Mouse (Mus musculus) heart, adult 9 months (tissue): ENCODE measurements around the gene Dusp12.

Experiments
- DNase-seq, 2 experiments: peaks; one replicate each; pipeline ENCODE4 v3.0.0; 2022; ENCODE audit warnings: low spot score in 2 of 2

The Dusp12 gene

DNA sequence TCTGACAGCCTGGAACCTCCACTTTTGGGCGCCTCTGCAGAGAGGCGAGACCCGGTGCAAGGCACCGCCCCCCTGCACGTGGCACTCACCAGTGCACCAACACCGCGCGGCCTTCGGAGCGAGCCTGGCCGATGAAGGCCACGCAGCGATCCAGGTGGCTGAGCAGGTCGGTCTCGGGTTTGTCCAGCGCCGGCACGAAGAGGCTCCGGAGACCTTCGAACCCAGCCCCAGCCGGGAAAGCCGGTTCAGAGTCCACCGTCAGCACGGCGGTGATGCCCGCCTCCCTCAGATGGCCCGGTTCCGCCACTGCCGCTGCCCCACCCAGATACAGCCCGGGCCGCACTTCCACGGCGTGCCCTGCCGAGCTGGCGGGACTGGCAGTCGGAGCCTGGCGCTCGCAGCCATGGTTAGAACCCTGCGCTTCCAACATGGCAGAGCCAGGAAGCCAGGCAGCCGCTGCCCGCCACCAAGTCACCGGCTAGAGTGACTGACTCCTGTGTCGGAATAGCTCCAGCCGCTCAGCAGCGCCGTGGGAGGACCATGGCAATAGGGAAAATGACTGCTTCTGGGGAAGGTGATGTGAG is at the start of gene Dusp12, which contains the start of gene Gm26620:
Dusp12 (minus strand) TSS at position 563 of the 584 bp plus-strand sequence.
Gm26620 (plus strand) TSS at position 88 of the 584 bp plus-strand sequence.
- DNase-seq, result peak; percentile 84 to 87

DNA sequence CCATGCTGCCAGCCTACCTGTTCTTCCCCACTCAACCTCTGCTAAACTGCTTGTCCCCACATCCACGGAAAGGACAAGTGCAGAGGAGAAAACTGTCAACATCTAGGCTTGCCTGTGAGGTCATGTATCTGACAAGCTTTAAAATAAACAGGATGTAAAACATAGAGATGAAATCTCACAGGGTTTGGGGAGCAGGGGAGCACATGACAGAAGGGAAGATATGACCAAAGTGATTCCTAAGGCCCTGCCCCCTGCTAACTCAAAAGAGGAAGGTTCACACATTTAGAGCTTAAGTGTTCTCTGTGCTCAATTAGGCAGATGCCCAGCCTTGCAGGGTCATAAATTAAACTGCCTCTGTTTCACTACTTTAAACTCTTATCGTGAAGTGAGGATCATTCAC is 49.0 kb upstream of the Dusp12 start:
- DNase-seq, result no peak

DNA sequence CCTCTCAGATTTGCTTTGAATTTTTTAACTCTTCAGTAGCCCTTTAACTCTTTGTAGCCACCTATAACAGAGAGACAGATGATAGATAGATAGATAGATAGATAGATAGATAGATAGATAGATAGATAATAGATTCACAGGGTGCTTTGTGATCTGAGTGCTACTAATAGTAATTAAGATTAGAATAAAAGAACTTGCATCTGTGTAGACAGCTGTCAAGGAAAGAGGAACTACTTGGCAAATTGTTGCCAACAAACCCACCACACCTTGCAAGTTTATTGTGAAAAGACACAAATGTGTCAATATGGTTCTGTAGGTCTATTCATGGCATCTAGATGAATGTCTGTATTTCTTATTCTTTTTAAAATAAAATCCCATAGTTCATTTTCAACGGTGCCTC is 48.6 kb upstream of the Dusp12 start:
- DNase-seq, result no peak

DNA sequence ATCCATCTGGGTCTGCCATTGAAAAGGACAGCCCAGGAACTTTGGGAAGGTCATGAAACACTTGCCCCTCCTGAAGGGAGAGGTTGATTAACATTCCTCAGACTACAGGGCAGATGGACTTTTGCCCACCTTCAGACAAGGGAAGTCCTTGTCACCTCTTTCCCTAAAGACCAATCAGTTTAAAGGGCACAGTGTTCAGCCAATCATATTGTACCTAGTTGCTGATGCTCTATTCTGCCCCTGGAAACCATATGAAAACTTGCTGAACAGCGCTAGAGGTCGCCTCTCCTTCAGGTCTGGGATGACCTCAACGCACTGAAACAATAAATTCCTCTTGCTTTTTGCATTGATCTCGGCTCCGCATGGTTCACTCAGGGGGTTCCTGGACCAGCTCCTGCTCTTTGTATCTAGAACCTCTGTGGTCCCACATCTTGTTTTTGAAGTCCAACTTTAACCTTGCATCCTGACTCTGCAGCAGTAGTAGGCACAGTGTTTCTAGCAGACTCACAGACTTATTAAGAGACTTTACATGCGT is 48.1 kb upstream of the Dusp12 start:
- no peak for DNase-seq

DNA sequence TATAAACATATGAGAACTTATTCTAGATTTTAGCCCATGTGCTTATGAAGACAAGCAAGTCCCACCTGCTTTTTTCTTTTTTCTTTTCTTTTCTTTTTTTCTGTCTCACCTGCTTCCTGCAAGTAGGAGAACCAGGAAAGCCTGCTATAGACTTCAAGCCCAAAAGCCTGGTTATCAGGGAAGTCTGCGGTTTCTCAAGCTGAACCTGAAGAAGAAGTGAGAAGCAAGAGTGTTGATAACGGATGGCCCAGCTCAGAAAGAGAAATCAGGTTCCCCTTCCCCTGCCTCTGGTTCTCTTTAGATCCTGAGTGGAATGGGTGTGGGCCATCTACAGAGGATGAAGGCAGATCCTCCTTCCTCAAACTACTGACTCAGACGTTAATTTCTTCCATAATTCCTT is 46.7 kb upstream of the Dusp12 start:
- DNase-seq, result no peak

DNA sequence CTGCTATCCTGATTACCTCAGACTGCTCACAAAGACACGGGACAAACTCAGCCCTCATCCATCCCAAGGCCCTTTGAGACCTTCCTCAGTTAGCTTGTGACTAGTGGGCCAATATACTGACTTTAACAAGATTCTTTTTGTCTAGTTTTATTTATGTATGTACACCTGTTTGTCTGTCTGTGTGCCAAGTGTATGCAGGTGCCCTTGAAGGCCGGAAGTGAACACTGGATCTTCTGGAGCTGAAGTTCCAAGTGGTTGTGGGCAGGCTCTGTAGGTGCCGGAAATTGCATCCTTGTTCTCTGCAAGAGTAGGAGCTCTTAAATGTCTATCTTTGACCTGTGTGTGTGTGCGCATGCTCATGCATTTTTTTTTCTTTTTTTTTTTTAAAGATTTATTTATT is 43.9 kb upstream of the Dusp12 start:
- DNase-seq, result no peak

DNA sequence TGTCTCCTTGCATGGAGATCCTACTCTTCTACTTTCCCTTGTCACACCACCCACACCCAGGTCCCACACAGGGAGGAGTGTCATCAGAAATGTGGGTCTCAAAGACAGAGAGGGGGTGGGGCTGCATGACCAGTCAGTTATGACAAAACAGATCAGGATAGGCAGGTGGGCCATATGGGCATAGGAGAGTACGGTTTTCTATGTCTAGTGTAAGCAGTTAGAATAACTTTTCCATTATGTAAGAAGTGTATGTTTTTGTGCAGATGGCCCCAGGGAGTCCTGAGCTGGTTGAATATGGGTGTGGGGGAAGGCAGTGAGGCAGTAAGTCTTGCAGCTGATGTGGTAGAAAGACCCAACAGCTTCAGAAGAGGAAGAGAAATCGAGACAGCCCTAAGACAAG is 43.1 kb upstream of the Dusp12 start:
- peak in 1 of 2 experiments; percentile 10 for DNase-seq

DNA sequence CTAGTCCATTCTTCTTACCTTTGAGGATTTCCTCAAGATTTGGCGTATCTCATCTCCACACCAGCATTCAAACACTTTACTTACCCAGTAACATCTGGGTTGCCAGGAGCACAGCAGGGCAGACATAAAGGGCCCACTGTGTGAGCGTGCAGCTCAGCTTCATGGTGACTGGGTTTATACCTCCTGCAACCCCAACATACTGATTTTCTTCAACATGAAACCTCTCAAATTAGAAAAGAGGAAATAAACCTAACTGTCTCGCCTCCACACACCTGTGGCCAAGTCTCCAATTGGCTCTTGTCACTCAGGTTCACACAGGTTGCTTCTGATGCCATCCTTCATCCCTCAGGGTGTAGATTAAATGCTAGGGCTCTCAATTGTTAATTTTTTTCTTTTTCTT is 42.0 kb upstream of the Dusp12 start, which contains the start of gene Fcrla:
Fcrla (minus strand) TSS at position 206 of the 400 bp plus-strand sequence.
- no peak for DNase-seq

DNA sequence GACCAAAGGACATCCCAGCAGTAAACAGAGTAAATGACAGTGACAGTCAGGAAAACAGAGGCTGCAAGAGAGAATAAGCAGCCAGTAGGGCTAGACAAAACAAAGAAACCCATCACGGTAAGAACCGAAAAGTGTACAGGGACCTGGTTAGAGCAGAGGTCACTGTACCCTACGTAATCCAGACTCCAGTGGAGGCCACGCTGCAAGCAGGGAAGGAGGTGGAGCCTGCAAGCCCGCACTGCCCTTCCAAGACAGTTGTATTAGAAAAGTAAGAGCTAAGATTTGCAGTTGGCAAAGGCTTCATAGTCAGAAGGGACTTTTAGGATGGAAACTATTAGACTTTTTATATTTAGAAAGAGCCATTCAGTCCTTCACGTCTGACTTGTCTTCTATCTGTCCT is 41.6 kb upstream of the Dusp12 start:
- no peak for DNase-seq

DNA sequence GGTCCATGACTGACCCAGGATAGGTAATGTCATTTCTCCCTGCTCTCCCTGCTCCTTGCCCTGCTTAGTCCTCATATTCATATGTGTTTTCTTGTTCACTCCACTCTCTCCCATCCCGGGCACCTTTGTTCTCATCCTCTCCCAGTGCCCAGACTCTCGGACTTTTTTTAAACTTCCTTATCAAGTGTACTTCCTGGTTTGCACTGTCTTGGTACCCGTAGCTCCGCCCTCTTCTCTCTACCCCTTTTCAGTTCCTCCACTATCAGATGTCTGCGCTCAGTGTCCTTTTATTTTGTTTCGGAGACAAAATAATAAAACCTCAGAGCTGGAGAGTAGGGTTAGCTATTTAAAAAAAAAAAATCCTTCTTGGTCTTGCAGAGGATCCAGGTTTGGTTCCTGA is 39.1 kb upstream of the Dusp12 start:
- DNase-seq, result peak in 1 of 2 experiments; percentile 41

DNA sequence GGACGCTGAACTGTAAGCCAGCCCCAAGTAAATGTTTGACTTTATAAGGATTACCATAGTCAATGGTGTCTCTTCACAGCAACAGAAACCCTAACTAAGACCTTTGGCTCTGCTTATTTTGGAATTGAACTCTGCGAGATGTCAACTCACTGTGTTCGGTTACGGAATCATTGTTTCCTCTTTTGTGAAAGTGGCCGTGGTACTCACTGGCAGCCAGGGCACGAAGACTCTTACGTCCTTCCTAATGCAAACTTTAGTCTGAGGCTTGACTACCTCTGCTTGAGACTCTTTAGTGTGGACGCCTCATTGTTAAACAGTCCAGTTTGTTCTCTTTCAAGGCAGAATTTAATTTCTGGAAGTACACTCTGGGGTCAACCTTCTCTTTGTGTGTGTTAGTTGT is 34.0 kb upstream of the Dusp12 start:
- DNase-seq, result no peak

DNA sequence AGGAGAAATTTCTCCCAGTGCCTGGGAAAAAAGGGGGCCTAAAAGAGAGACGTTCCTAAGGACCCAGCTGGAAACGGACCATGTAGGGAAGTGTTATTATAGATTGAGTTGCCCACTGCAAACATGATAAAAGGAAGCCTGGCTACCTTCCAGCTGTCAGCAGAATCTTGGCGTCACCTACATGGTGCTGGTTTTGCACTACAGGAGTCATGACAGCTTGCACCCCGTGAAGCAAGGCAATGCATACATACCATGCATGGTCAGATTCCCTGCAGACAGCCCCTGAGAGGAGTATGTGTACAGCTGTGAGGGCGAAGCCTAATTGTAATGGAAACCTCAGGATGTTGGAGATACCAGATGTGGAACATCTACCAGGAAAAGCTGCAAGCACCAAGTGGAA is 30.3 kb upstream of the Dusp12 start:
- DNase-seq, result no peak

DNA sequence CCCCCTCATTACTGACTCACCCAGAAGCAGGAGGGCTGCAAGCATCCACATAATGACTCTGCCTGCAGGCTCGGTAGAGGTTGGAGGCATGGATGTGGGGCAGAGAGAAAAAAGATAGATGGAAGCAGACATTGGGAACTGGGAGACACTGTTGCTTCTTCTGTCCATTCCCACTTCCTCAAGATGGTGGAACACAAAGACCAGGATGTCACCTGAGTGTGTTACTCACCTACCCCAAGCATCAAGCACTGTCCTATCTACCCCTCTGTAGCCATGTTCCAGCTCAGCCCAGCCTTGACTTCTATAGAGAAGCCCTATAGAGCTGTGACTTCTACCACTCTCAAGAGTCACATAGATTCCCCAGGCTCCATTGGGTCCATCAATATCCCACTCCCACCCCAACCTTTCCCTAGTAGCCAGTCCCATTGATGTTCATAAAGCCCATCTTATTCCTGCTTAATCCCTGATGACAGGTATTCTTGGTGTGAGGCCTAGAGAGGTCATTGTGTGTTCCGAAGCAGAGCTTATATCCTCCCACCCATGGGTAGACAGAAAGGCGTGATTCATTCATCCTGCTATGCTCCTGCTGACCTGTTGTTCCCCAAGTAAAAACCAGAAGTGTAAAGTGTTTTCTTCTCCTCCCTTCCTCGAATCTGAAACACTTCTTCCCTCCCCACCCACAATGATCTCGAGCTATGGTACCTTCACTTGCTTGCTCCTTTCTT is 27.7 kb upstream of the Dusp12 start, which contains the start of gene Fcrlb:
Fcrlb (minus strand) TSS at position 51 of the 725 bp plus-strand sequence.
- DNase-seq, result no peak

DNA sequence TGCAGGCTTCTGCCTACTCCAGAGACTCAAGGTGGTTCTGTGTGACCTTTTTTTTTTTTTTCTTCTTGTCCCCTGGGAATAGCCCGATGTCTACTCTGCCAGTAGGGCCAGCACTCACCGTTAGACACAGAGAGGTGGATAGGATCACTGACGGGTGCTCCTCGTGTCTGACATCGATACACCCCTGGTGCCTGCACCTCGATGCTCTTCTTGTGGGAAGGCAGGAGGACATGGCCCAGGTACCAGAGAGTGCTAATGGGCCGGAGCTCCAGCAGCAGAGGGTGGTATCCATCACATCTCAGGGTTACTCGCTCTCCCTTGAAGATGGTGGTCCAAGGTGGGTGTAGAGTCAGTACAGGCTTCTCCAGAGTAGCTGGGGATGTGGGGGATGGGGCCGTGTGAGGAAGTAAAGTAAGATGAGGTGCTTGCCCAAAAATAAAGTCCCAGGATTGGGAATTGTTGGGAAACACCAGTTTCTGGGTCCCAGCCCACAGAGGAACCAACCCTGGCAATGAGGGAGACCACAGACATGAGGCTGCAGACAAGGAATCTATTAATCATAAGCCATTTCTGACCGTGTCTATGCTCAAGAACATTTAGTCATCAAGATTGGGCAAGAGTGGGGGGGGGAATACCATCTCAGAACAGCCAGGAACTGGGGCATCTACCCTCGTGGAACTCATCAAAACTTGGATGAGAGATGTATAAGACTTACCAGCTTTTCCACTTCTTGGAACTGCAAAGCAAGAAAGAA is 26.7 kb upstream of the Dusp12 start:
- no peak for DNase-seq

DNA sequence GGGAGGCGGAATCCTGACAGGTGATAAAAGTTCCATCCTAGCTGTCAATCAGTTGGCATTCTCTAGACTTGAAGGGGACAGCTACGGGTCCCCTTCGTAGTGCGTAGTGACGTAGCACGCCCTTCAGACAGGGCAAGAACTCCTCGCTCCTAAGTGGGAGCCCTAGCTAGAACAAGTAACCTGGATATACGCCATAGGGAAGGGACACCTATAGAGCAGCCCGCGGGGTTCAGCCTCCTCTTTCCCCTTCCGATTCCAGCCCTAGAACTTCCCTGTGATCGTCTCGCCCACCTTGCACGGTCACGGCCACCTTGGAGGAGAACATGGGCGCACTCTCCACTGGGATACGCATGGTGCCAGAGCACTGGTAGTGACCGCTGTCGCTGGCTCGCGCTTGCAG is 23.0 kb upstream of the Dusp12 start:
- DNase-seq, result no peak

DNA sequence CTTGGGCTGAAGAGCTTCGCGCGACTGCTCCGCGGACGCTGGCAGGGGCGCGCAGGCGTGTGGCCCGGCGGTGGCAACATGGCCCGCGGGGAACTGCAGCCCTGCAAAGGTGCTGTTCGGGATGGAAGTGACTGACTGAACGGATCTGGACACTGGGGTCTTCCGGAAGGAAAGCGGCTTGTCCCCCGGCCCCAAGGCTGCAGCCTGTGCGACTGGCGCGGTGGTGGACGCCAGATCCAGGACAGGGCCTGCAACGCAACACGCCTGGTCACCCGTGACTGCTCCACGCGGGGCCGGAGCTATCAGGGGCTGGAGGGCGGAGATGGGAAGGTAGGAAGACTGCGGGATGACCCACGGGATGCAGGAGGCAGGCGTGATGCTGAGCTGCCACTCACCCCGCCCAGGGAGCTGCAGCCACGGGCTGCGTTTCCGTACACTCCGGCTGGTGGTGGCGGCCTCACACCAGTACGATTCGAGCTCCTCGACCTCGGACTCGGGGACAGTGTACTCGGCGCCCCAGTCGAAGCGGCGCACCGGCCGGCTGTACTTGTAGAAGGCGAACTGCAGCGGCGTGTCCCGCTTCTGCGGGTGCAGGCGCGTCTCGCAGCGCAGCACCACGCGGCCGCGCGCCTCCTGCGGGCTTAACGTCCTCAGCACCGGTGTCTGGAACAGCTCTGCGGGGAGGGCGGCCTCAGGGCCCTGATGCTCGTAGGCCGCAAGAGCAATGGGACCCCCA is 22.3 kb upstream of the Dusp12 start:
- DNase-seq, result no peak

DNA sequence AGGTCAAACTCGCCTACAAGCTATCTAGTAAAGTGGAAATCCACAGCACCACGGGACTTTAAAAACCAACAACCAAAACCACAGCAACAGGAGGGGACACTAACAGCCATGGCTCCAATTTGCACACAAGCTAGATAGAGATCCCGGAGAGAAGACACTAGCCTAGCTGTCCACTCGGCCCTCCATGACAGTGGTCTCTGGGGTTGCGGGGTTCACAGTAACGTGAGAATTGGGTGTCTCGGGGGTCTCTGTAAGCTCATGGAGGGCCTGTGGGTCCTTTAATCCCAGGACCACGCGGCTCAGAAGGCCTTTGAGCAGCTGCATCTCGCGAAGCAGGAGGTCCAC is 21.7 kb upstream of the Dusp12 start:
- no peak for DNase-seq

DNA sequence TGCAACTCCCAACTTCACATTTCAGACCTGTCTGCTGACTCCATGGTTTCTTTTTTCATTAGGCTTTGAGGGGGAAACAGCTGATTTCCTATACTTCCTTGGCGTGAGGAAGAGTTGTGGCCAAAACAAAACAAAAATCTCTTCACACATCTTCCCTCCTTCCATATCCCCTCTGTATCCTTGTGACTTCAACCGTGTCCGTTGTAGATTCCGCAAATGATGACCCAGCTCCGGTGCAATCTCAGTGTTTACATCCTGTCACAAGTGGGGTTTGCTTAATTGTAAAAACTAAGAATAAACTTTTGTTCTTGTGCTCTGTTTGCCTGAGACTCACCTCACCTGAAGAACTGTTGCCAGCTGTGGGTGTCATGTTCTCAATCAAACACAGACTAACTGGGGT is 18.1 kb upstream of the Dusp12 start:
- no peak for DNase-seq

DNA sequence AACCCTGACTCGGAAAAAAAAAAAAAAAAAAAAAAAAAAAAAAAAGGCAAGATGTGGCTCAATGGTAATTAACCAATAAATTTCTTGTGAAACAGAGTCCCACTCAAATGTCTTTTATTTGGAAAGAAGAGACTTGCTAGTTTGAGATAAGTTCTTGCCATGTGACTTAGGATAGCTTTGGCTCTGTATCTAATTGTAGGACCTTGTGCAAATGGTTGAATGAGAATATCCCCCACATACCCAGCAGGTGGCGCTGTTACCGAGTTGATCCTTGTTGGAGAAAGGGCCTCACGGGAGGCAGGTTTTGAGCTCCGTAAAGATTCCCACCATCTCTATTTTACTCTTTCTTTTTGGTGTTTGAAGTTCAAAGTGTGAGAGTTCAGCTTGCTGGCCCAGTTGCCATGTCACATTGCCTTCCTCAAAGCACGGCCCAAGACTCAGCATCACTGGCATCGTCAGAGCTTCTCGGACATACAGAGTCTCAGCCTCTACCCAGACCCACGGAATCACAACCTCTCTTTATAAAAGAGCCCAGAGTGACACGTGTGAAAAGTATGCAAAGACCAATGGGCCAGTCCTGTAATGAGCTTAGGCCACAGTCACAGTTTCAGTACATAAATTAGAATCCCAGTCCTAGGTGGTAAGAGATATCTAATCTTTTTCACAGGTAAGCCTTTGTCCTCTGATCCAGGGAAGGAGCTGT is 16.3 kb upstream of the Dusp12 start:
- DNase-seq, result peak; percentile 55 to 80

DNA sequence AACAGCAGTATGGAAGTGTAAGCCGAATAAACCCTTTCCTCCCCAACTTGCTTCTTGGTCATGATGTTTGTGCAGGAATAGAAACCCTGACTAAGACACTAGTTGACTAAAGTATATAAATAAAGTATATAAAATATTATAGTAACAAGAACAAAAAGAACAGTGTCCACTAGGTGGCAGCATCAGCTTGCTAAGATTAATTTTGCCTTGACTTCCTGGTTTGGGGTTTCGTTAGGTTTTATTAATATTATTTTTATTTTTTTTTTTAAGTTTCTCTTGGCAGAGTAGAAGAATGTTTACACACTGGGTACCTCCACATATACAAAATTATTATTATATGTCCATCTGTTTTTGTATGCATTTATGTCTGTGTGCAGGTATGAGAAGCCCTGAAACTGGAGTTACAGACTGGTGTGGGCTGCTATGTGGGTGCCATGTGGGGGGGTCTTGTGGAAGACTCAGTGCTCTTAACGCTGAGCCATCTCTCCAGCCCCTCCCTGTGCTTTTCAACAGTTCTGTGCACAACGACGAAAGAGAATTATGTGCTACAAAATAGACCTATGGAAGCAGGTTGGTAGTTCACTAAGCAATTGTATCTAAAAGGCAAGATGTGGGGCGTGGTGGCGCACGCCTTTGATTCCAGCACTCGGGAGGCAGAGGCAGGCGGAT is 15.6 kb upstream of the Dusp12 start:
- peak in 1 of 2 experiments; percentile 54 for DNase-seq
